Mouse (Mus musculus) cortical plate, adult 2 months (tissue): ENCODE data around the gene BC147527.
"Not testable (repeated sequence)": the region's sequence is repeated elsewhere in the genome, so short reads cannot be mapped to it uniquely, and the experiment has no call there.

ENCODE experiments used
- CTCF ChIP-seq: fragments of 200-500 bp; IDR thresholded peaks from 2 replicates; pipeline ENCODE4 v1.5.1; 2011; ENCODE audit warnings: mild to moderate bottlenecking, control low read depth, low read length; ENCODE audit not compliant: insufficient read depth; ENCODE audit errors: extremely low read depth
- POLR2A ChIP-seq: fragments of 200-500 bp; IDR thresholded peaks from 2 replicates; pipeline ENCODE4 v1.6.1; 2011; ENCODE audit warnings: mild to moderate bottlenecking, low read length, control low read depth; ENCODE audit not compliant: insufficient read depth; ENCODE audit errors: extremely low read depth

- TF ChIP-seq CTCF, POLR2A: not testable (repeated sequence)
These were observed 16.4 kb downstream of the BC147527 start, which contains the start of gene Tcstv3 for GRCm38 (mm10) chr13:120316578-120316977.
